Mouse (Mus musculus) spleen, embryonic (tissue): ENCODE data around the gene D630039A03Rik.

Source experiments
- CTCF ChIA-PET: fragments of 350-600 bp; sonication (Branson Sonifier 250); formaldehyde crosslinking; loops from one replicate; lab custom pipeline; 2022; lab: Charles Lee

The D630039A03Rik gene

DNA sequence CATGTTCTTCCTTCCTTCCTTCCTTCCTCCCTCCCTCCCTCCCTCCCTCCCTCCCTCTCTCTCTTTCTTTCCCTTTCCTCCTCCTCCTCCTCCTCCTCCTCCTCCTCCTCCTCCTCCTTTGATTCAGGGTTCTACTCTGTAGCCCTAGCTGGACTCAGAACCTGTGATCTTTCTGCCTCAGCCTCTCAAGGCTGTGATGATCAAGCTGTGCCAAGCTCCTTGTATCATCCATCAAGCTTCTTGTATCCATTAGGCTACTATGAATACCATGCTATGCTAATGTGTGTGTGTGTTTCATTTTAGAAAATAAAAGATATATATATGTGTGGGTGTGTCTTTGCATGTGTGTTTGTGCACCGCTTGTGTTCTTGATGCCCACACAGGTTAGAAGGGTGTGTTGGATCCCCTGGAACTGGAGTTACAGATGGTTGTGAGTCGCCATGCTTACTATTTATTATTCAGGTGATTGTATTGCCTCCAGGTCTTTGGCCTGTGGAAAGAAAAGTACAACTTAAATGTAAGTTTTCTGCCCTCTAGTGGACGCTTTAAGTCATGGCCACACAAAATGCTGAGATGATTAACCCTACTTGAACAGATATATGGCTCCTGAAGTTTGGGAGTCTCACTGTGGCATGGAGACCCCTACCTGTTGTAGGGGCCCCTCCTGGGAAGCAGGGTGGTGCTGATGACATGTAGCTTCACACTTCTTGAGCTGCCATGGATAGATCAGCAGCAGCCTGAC lies 11.5 kb upstream of the D630039A03Rik start:
- CTCF ChIA-PET, result no interaction called here

- CTCF ChIA-PET, result no interaction called here
Observed at GRCm38 (mm10) chr4:57924556-57925071, 8.5 kb upstream of the D630039A03Rik start.

DNA sequence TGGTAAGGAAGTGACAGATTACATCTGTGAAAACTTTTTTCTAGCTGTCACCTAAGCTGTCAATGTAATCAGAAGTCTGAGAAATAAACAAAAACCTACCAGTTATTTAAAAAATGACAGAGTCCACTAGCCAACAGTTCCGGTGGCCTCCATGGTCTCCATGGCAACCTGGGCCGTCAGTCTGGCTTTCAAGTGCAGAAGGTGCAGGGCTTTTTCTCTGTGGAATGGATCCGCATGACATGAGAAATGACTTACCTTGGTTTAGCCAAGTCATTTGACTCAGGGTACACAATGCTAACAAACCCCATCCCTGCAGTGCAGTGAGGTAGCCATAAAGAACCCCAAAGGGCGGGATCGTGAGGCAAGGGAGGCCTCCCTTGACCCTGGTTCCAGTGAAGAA lies 6.1 kb upstream of the D630039A03Rik start:
- CTCF ChIA-PET, result no interaction called here

GRCm38 (mm10) chr4:57920522-57920921 lies 4.4 kb upstream of the D630039A03Rik start:
- CTCF ChIA-PET, result interaction anchor here (0.6 kb wide), 1 partner anchor 318 kb away, joined by 3 read pairs; no protein-coding TSS in a partner anchor

- CTCF ChIA-PET, result interaction anchor here (0.6 kb wide), 1 partner anchor 317 kb away, joined by 3 read pairs; no protein-coding TSS in a partner anchor
Observed at GRCm38 (mm10) chr4:57919494-57920423, 3.7 kb upstream of the D630039A03Rik start.

GRCm38 (mm10) chr4:57916711-57917110 lies 614 bp upstream of the D630039A03Rik start:
- CTCF ChIA-PET, result no interaction called here

DNA sequence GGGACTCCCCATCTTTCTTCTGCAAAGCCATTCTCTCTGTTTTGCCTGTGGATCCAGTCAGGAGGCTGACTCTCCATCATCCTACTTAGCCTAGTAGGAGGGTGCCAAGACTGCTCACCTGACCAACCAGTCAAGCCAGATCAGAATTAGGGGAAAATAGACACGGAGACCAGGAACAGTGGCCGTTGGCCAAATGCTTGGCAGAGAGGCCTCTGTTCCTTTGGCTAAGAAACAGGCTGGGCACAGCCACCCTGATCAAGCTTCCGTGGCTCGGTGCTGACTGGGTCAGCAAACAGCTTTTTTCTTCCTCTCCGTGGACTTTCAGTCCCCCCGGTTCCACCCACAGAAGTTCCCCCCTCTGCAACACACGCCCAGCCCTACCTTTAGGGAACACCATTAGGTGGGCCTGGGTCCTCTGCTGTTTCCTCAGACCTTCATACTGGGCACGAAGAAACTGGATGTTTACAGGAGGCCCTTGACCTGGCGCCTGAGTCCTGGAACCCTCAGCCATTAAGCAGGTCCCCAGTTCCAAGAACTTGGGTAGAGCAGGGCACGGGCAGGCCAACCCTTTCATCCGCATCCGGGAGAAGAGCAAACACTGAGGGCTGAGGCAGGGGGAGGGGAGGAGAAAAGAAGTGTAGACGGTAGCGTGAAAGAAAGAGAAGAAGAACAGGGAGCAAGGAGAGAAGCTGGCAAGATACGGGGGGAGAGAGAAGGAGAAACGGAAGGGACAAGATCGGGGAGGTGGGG lies 706 bp downstream of the D630039A03Rik start:
- CTCF ChIA-PET, result no interaction called here

DNA sequence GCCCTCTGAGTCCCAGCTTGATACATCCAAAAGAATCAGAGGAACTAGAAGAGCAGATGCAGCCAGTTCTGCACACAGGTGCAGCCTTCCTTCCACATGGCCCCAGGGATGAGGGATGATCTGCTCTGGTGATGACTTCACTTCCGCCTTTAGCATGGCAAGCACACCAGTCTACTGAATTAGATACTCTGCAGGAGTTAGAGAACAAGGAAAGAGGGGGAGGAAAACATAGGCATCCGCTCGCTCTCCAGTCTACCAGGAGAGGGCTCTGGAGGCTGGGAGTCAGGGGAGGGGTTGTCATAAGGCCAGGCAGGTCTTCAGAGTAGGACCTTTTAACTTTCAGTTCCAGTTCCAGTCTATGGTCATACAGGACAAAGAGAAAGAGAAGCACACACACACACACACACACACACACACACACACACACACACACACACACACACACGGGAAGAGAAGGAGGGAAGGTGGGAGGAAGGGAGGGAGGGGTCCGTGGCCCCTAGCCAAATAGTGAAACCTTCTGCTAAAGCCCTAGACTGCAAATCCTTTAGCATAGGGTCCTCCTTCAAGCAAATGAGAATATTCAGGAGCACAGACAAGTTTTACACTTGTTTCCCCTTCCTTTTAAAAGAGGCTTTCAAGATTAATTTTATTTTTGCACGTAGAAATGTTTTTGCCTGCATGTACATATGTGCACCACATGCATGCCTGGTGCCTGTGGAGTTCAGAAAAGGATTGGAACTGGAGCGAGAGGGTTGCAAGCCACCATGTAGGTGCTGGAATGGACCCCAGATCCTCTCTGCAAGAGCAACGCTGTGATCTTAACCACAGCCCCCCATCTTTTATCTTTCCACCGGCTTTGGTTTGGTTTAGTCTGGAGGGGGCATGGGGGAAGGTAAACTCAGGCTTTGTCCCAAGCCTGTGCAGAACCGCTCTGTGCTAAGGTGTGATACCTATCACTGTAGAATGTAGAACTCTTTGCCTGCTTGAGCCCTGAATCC lies 1.6 kb downstream of the D630039A03Rik start:
- CTCF ChIA-PET, result interaction anchor here (0.5 kb wide), 1 partner anchor 12 kb away, joined by 3 read pairs; no protein-coding TSS in a partner anchor

GRCm38 (mm10) chr4:57913021-57913420 lies 3.1 kb downstream of the D630039A03Rik start:
- CTCF ChIA-PET, result interaction anchor here (0.6 kb wide), 2 partner anchors 49 to 871 kb away, joined by 3 to 5 read pairs; no protein-coding TSS in a partner anchor

- CTCF ChIA-PET, result interaction anchor here (0.6 kb wide), 1 partner anchor 67 kb away, joined by 7 read pairs; no protein-coding TSS in a partner anchor
Observed at GRCm38 (mm10) chr4:57908860-57909259, 7.2 kb downstream of the D630039A03Rik start.

DNA sequence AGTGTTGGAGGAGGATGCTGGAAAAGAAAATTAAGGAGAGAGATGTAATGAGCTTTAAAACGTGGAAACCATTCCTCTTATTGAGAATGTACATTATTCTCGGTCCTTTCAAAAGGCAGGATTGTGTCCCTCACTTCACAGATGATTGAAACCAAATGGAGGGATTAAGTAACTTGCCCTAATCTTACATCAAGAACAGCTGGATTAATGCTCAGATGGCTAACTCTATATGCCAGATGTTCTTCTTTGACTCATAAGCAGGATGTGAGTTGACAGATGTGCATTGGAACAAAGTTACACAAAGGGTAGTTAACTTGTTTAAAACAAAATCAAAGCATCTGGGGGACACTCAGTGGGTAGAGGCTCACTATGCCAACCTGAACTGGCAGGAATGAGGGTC lies 9.4 kb downstream of the D630039A03Rik start:
- CTCF ChIA-PET, result no interaction called here

DNA sequence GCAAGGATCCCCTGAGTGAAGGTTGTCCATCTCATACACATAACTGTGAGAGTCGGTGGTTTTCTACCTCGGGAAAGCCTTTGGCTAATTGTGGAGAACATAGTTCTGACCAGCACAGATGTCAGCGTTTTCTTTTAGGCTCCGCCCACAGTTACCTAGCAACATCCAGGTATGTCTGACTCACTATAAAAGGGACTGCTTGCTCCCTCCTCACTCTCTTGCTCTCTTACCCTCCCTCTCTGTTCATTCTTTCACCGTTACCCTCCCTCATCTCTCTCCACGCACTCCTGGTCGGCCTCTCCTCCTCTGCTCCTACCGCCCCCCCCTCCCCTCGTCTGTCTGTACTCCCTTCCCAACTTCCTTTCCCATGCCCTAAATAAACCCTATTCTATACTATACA lies 11.5 kb downstream of the D630039A03Rik start:
- CTCF ChIA-PET, result interaction anchor here (1.0 kb wide), 1 partner anchor 234 kb away, joined by 3 read pairs; no protein-coding TSS in a partner anchor

DNA sequence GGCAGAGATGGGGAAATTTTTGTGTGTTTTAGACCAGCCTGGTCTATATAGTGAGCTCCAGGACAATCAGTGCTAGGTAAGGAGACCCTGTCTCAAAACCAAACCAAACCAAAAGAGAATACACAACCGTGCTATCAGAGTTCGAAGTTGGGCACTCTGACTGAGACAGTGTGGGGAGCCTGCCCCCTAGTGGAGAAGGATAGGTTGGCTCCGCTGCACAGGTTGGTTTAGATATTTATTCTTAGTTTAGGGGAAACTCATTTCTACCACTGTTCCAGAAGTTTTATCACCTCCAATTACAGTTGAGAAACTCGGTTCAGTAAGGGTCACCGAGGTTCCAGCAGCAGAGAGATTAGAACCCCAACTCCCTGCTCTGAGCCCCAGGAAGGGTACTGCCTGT lies 11.9 kb downstream of the D630039A03Rik start:
- CTCF ChIA-PET, result no interaction called here

GRCm38 (mm10) chr4:57902619-57903018 lies 13.5 kb downstream of the D630039A03Rik start:
- CTCF ChIA-PET, result interaction anchor here (0.5 to 0.9 kb wide), 4 partner anchors 11 to 234 kb away, joined by 3 read pairs; no protein-coding TSS in a partner anchor

- CTCF ChIA-PET, result interaction anchor here (0.6 kb wide), 2 partner anchors 14 to 19 kb away, joined by 3 to 4 read pairs; no protein-coding TSS in a partner anchor
Observed at GRCm38 (mm10) chr4:57901210-57901609, 14.9 kb downstream of the D630039A03Rik start.

- CTCF ChIA-PET, result no interaction called here
Observed at GRCm38 (mm10) chr4:57896631-57897030, 19.5 kb downstream of the D630039A03Rik start.

DNA sequence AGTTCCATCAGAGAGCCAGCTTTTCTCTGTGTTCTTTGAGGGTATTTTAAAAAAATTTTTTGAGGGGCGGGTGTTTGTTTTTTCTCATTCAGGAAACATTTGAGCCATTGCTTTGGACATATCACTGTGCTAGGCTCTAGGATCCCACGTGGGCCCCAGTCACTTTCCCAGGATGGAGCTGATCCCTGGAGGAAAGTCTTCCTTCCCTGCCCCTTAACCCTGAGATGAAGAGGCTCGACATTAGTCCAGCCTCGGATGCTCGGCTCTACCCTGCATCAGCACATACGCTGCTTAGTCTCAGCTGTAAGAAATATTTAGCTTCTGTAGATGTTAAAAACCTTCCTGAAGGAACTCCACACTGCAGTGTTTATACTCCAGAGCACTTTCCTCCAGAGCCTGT lies 20.2 kb downstream of the D630039A03Rik start:
- CTCF ChIA-PET, result no interaction called here

DNA sequence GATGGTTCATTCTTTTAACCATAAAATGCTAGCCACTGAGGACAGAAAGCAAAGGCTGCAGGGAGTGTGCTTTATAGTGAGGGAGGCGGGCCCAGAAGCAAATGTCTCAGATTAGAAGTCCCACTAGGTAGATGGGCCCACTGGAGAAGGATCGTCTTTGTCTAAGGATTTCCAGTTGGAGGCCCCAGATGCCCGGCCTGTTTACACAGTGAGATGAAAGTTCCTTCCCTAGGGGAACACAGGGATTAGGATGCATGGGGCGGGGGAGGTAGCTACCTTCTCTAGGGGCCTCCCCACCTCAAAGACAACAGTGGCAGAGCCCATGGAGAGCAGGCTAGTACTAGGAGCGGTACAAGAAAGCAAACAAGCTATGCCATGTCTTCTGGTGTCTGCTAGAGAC lies 21.0 kb downstream of the D630039A03Rik start:
- CTCF ChIA-PET, result no interaction called here

GRCm38 (mm10) chr4:57892001-57892586 lies 24.0 kb downstream of the D630039A03Rik start:
- CTCF ChIA-PET, result no interaction called here
